Mouse (Mus musculus) mesoderm, embryonic 11.5 days (tissue): ENCODE results near the gene Trpd52l3.
A peak's percentile ranks its signal among the peaks of the same experiment; 100 is the strongest.
"Not testable (repeated sequence)": the region's sequence is repeated elsewhere in the genome, so short reads cannot be mapped to it uniquely, and the experiment has no call there.

ENCODE experiments used
- DNase-seq: peaks from one replicate; pipeline ENCODE4 v3.0.0-alpha.2; 2012; ENCODE audit warnings: low read depth, low spot score

Trpd52l3 gene

DNA sequence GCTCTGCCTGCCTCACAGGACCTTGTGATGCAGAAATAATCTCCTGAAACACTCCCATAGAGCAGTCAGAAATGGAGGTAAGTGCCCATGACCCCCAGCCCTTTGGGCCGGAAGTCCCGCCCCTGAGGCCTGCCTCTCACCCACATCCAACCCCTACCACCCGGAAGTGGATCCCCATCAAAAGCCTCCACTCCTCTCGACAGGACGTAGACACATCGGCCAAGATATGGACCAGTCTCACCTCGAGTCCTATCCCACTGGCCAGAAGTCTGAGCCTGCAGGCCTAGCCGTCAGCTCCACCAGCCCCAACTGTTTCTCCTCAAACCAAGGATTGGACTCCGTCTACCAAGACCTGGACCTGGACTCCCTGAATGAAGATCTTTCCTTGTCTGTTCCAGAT, at the start of gene Trpd52l3:
TSS of gene Trpd52l3 (plus strand) at position 170 of the 400 bp plus-strand sequence.
- DNase-seq, result no peak

DNA sequence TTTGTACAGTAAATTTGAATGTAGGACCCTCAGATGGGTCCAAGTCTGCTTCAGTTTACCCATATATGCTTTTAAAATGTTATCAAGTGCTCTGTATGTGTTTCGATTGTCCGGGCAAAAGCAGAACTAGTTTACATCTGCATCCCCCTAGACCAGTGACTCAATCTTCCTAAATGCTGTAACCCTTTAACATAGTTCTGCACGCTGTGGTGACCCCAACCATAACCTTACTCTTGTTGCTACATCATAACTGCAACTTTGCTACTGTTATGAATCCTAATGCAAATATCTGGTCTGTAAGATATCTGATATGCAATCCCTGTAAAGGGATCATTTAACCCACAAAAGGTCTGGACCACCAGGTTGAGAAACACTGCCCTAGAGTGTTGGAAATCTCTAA, 49.8 kb upstream of the Trpd52l3 start:
- DNase-seq, result no peak

DNA sequence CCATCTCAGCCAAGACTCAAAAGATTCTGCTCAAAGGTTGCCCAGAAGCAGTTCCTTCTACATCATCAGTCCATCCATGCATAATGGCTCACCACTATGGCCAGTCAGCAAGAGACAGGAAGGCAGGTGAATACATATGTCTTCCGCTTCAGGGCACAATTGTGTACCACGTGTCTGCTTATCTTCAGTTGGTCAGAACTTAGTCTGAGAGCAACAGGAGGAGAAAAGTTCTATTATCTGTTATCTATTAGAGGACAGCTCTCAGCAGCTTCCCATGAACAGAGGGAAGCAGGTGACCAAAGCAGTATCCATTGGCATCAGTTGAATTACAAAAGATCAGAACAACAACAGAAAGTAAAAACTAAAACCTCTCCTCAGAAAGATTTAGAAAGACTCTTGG, 48.1 kb upstream of the Trpd52l3 start:
- no peak for DNase-seq

DNA sequence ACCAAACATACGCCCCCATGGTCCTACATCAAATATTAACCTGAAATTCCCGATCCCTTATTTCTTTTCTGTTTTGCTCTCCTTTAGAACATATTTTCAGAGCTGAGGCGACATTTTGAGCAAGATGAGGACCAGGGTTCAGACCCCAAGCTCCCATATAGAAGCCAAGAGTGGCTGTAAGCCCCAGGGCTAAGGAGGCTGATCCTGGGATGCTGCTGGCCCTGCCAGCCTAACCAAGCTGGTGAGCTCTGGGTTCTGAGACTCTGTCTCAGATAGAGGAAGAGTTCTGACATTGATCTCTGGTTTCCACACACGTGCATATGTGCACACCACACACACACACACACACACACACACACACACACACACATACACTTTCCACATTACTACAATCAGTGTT, 42.7 kb upstream of the Trpd52l3 start:
- DNase-seq, result no peak

DNA sequence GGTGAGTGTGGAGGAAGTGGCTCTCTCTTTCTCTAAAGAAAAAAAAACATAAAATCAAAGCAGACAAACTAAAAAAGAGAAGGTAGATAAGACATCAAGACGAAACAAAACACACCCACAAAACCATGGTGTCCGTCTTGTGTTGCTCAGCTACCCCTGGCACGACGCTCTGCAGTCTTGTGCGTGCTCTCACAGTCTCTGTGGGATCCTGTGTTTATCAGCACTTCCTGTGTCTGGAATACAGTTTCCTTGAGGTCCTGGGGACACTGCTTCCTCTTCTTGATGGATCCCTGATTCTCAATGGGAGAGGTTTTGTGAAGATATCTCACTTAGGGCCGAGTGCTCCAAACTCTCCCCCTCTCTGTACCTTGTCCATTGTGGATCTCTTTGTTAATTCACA, 41.7 kb upstream of the Trpd52l3 start:
- DNase-seq, result no peak

DNA sequence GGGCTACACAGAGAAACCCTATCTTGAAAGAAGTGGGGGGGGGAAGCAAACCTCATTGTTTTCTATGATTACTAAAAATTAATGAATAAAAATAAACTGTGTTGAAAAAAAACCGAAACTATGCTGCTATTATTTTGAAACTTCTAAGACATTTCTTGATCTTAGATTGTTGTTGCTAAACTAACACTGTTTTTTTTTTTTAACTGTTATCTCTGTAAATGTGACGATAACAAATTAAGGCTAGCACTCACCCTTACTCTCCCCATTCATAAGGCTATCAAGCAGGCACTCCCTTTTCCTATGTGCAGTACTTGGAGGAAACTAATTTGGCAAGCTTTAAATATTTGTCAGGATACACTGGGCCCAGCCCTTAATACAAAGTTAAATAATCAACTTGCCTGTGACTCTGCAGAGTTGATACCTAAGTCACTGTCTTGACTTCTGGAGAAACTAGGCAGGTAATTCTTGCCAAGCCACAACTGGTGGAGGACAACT, 39.9 kb upstream of the Trpd52l3 start:
- DNase-seq, result no peak

DNA sequence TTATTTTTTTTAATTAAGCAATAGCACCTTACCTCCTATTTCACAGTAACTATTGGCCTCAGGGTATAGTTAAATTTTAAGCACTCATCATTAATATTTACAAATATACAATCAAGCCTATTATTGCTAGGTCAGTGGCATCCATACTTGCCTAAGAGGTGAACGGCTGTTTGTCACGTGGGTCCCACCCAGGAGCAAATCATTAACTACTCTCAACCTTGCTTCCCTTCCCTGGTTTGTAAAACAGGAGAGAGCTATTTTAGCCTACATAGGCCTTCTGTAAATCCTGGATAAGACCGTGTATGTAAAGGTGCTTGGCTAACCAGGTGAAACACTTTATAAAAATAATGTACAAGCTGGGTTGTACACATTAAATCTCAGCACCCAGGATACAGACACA, 35.6 kb upstream of the Trpd52l3 start:
- DNase-seq, result no peak

DNA sequence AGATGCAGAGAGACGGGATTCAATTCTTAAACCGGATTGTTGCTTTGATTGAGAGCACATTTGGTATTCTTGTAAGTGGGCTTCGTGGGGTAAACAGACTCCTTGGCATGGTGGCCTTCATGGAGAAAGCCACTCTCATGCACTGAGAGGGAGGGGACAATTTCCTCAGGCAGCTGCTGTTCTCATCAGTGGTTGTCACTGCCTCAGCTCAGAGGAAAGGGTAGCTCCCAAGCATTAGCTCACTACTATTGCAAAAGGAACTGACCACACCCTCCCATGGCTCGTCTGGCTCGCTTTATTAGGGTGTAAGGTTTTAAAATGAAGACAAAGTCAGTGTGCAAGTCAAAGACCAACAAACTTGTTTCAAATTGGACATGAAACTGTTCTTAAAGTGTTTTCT, 30.2 kb upstream of the Trpd52l3 start:
- DNase-seq, result no peak

DNA sequence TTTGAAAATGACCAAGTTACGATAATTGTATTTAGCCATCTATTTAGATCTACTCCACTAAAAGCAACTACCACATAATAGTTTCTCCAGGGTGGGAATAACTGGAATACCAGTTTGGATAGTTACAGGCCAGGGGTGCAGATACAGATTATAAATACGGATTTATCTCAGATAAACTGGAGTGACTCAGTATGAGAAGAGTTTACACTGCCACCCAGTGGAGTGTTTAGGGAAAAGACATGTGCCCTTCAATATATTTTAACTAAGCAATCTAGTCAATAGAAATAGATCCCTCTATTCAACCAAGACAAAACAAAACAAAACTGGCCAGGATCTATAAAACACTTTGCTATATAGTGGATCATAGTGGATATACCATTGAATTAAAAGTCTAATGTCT, 24.7 kb upstream of the Trpd52l3 start:
- peak; percentile 28 for DNase-seq

DNA sequence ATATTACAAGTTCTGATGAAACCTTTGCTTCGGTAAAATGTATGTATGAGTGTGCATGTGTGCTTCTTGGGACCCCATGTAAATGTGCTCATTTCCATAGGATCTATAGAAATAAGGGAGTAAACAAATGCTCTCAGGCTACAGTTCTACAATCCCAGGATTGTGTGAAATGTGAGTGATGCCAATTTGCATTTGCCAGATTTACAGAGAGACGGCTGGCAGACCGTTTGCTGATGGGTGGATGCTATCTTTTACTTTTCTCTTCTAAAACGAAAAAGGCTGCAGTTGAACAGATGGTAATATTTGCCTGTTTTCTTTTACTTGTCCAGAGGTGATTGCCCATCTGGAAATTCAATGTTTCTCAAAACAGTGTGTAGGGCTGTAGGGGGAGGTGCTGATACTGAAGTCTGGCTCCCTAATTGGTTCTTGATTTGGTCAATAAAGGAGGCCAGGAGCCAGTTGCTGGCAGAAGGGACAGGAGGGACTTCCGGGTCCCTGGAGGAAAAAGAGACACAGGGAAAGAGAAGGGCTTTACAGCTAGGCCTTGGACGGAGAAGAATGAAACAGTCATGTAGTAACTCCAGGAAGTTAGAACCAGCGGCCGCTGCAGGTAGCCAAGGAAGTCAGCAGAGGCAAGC, 24.0 kb upstream of the Trpd52l3 start:
- DNase-seq, result no peak

DNA sequence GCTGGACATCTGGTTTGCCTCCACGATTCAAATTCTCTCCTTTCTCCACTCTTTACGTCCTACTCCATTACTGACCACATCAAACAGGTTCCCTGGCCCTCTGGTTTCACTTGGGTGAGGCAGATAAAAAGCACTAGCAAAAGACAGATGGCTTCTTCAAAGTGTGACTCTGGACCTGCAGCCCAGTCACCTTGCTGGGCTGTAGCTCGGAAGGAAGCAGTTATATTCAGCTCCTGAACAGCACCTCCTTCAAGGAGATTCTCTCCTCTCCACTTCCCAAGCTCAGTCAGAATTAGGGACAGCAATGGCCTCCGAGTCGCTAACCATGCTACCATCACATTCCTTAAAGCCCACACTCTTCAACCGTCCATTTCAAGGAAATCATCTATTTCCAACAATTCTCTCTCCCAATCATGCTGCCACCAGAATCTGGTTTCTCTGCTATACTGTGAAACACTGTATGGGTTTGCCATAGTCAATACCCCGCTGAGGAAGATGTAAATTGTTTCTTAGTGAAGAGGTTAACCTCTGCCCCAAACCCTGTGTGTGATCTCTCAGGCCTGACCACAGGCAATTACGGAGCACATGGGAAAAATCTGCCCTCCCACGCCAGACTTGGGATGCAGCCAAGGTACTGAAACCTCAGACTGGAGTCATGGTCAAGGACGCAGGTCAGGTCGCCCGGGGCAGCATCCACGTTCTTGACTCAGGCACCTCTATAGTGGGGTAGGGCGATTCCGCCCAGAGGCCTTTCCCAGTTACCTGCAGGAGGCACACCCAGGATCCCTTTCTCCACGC, 19.2 kb upstream of the Trpd52l3 start:
- peak; percentile 8 for DNase-seq

DNA sequence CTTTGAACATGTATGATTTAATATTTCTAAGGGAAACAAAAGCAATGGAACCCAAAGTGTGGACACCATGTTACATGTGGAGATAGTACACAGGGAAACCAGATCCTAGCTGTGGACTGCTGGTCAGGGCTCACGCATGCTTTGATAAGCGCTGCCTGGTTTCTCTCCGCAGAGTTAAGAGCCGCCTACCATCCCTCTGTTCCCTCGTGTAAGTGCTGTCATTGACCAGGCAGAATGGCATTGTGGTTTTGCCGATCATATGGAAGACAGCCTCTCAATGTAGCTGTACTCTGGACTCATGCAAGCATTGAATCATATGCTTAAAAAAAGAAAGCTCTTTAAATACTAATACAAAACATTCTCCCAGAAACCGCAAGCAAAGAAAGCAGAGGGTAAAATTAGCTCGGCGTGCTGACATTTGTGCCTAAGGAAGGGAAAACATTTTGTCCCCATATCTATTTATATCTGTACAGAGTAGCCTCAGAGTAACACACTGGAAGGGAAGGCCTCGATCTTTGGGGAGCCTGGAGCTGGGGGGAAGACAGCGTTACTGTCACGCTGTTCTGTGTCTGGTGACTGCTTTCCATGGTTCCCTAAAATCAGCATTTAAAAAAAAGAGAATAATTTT, 17.0 kb upstream of the Trpd52l3 start:
- no peak for DNase-seq

DNA sequence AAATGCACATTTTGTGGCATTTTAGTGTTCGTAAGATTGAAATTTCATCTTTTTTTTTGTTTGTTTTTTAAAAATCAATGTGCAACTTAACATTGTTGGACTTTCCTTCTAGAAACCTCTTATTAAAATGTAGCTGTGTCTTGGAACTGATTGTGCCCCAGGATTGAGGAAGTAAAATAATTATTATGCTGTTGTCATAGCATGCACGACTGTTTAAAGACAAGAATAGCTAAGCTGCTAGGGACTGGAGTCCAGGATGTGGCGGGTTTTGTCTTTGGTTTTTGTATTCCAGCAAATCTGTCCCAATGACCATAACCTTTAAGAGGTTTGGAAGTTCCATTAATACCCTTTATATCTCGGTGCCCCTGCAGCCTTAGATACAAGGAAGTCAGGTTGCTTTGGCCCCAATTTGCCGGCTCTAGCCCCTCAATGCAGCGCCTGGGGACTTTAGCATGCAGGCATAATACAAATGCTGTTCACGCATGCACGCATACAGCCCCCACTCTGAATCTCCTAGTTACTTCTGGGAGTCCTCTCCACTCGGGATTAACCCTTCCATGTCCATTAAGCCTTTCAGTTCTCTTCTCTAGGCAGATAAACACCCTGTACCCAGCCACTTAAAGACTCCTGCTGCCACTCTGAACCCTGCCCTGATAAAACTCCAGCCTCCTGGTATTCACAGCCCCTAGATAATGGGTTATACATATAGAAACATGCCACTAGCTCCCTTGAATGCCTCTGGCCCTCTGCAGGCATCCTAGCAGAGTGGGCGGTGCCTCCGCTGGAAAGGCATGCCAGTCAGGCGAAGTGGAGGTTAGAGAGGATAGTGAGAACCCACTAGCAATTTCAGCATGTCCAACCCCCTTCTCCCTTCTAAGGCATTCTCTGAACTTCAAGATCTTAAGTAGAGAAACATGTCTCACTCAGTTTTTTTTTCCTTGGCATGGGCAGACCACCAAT, 2.9 kb upstream of the Trpd52l3 start:
- no peak for DNase-seq

DNA sequence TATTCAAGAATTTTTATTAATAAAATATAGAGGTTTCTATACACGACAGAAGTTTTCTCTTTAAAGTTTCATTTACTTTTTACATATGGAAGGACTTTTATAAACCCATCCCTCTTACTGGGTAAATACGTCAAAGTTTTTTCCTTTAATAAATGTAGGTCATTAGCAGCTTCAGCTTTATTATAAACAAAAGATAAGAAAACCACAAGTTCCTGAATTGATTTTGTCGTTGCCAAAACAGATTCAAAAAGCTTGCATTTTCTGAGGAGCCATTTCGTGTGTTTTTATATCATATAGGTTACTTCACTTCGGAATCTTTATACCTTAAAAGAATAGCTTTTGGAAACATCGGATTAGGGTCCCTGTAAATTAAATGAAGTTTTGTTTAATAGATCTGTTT, 2.0 kb upstream of the Trpd52l3 start:
- no peak for DNase-seq

DNA sequence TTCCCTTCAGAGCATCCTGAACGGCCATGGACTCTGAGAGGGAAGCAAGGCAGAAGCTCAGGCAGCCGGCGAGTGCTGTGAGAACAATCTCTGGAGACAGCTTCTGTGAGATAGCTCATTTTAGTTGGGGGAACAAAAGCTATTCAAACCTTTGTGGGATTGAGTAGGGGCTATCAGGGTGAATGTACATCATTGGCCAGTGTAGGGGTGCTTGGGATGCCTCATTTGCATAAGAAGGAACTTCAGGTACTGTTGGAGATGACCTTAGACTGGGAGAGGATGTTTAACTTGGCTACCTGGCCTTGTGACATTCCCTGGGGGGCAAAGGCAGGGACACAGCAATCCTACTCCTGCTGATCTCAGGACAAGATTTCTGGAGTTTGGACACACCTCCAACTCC, 2.8 kb downstream of the Trpd52l3 start:
- no peak for DNase-seq

DNA sequence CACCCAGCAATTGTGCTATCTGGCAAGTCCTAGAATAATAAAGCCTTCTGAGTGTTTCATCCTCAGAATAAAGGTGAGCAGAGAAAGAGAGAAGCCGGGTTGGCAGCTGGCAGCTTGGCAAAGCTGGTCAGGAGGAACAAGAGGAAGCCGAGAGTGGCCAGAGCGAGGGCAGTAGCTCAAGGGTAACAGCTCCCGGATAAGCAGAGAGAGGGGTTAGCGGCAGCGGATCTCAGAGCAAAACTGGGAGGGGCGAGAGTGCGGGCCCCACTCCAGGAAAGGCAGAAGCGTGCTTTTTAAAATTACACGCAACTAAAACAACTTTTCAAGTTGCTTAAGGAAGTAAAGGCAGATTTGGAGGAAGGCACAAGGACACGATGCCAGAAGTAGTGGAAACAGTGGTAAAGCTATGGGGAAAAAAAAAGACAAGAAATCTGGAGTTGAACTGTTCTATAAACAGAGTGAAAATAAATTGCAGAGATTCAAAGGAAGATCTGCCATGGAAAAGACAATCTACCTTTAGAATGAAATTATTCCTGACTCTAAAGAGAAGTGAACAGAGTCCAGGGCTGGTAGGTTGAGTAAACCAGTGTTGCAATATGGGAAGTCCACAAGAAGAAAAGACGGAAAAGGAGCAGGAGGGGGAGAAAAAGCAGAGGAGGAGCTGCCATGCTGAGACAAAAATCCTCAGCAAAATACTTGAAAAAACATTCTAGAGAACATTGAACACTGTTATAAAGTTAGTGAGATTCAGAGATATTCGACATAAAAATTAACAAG, 7.1 kb downstream of the Trpd52l3 start:
- DNase-seq, result no peak

DNA sequence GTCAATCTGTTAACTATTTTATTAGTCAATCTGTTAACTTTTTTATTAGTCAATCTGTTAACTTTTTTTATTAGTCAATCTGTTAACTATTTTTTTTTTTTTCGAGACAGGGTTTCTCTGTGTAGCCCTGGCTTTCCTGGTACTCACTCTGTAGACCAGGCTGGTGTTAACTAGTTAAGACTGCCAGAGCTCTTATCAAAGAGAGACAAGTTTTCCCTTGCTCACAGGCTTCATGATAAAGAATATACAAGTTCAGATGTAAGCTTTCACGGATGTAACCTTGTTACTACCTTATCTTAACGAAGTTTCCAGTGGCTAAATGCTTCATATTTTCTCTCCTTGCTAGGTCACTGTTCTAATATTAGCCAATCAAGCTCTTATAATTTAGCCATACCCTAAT, 10.7 kb downstream of the Trpd52l3 start:
- no peak for DNase-seq

DNA sequence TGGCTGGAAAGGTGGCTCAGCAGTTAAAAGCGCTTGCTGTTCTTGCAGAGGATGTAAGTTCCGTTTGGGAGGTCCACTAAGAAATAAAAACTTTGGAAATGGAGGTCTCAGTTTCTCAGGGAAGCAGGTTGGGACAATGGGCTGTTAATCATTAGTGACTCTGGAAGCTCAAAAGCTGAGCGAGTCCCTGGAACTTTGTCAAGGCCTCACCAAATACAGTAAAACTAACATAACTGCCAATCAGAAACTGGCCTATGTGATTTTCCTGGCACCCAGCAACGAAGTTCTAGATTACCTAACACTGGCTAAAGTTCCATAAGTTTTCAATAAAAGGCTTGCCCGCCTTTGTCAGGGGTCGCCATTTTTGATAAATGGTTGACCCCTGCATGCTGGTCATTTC, 12.6 kb downstream of the Trpd52l3 start:
- no peak for DNase-seq

DNA sequence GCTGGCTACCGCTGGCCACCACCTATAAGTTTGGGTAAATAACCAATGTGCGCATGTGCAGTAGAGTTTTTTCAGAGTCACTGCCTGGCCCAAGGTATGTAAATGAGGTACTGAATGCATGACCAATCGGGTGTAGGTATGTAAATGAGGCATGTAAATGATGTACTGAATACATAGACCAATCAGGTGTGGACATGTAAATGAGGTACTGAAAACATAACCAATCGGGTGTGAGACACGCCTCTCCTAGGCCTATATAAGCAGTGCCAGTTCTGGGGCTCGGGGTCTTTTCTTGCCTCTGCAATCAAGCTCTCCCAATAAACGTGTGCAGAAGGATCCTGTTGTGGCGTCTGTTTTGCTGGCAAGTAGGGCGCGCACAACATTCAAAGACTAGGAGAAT, 19.8 kb downstream of the Trpd52l3 start:
- DNase-seq, result not testable (repeated sequence)

DNA sequence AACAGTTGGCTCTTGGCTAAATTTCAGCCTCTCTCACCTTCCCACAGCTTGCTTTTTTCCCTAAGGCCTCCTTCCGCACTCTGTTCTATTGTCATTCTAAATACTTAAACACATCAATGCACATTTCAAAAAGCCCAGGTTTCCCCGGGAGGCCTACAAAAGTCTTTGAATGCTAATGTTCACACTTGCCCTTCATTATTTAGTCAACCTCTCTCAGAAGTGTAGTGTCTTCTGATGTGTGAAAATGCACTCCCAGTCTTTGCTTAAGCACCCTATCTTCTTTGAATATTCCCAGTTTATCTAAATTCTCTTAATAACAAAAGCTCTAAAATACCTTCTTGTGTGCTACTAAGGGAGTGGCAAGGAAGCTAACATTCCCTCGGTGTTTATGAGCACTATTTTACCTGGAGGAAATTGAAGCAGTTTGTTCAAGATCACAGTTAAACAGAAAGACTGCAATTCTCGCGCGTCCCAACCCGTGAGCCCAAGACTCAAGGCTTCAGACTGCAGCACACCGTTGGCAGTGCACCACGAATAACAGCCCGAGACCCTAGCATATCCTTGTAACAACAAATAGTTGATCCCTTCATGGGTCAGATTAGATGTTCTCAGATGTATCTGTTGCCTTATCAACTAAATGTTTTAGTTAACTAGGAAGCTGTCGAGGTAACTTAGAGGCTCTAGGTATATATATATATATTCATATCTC, 25.6 kb downstream of the Trpd52l3 start:
- no peak for DNase-seq
